Mouse (Mus musculus) intestine, embryonic 14.5 days (tissue): ENCODE data around the gene Tma7. TPM values are rescaled to one million over a fixed set of nuclear protein-coding genes. Genes with fewer than 3 reads are reported as not detected.

Source experiments
- ATAC-seq: fragments of 200-750 bp; cut with Nextera tagmentation; replicated peaks from 2 replicates; pipeline ENCODE4 v1.8.0; 2017; ENCODE audit warnings: low read depth, moderate number of reproducible peaks, moderate TSS enrichment, moderate library complexity; ENCODE audit not compliant: low FRiP score, low TSS enrichment
- DNase-seq: peaks from one replicate; pipeline ENCODE4 v3.0.0-alpha.2; 2018; ENCODE audit warnings: low spot score
- H3K27ac ChIP-seq: fragments of 300-500 bp; sonication (generic); 2 replicates; pipeline ENCODE4 v1.5.1; 2014; ENCODE audit warnings: low read depth, mild to moderate bottlenecking, control low read depth
- H3K27me3 ChIP-seq: fragments of 300-500 bp; sonication (generic); replicated peaks from 2 replicates; pipeline ENCODE4 v1.6.1; 2014; ENCODE audit warnings: low read length, control low read depth; ENCODE audit not compliant: control insufficient read depth, insufficient read depth
- H3K36me3 ChIP-seq: fragments of 300-500 bp; sonication (generic); 2 replicates; pipeline ENCODE4 v1.6.1; 2014; ENCODE audit warnings: low read length, control low read depth; ENCODE audit not compliant: control insufficient read depth, insufficient read depth
- H3K4me1 ChIP-seq: fragments of 300-500 bp; sonication (generic); replicated peaks from 2 replicates; pipeline ENCODE4 v1.6.1; 2014; ENCODE audit warnings: low read length, control low read depth, mixed read lengths; ENCODE audit not compliant: control insufficient read depth, insufficient read depth
- H3K4me2 ChIP-seq: fragments of 300-500 bp; sonication (generic); 2 replicates; pipeline ENCODE4 v1.6.1; 2014; ENCODE audit warnings: low read length
- H3K4me3 ChIP-seq: fragments of 300-500 bp; sonication (generic); 2 replicates; pipeline ENCODE4 v1.5.1; 2014; ENCODE audit warnings: low read depth, low read length, control low read depth, mixed read lengths
- H3K9ac ChIP-seq: fragments of 300-500 bp; sonication (generic); 2 replicates; pipeline ENCODE4 v1.6.1; 2014; ENCODE audit warnings: mild to moderate bottlenecking, low read length
- H3K9me3 ChIP-seq: fragments of 300-500 bp; sonication (generic); 2 replicates; pipeline ENCODE4 v1.6.1; 2016; ENCODE audit warnings: low read length, control low read depth; ENCODE audit not compliant: control insufficient read depth
- WGBS: fragments of 180-500 bp; shearing (Covaris S2); extraction: QIAGEN DNeasy Blood & Tissue Kit; methylation state at CpG from one replicate; pipeline ENCODE4 v1.1.7; 2014; 5-methylcytosine and 5-hydroxymethylcytosine counted together
- polyA plus RNA-seq: library from polyadenylated mRNA; unstranded; fragments of >200 nt; fragmentation: Nextera tagmentation; extraction: Ambion mirVana; gene quantifications from 2 replicates; pipeline ENCODE4 v1.2.1, GENCODE M21; 2014

The Tma7 gene
- polyA plus RNA-seq, 1 experiment from 2014 or later = 682 TPM

DNA sequence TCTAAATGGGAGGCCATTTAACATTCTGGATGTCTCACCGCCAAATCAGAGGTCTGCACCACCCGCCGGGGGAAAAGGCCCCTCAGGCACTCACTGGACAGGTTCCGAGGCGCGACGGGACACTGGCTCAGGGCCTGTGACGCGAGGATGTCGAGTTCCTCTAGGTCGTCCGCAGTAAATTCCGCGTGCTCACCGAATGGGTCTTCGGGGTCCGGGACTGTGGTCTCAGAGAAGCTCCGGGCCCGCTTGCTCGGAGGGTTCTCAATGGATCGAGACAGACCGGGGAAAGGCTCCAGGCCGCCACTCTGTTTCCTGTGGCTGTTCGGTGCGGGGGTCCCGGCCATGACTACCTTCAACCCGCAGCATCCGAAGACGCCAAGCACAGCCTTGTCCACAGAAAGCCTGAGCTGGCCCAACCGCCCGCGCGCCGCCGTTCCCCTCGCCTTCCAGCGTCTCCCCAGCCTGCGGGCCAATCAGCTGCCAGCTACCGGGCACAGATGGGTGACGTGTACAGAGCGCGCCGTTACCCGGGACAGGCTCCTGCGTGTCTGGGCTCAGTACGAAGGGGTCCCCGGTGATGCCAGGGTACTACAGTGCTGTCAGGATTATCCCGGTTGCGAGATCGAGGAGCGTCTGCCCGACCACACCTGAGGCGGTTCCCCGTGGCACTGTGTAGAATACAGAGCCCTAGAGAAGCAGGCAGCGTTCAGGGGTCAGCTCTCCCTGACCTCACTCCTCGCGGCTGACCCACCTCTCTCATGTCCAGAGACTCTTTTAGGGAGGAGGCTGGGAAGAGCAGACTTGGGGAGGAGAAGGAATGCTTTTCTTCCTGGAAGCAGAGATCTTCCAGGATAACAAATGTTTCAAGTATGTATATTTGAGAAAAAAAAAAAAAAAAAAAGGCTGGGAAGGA, 8.5 kb downstream of the Tma7 start, which contains the start of gene Atrip:
Gene Atrip, minus strand, starts transcription at position 464 of the 913 bp plus-strand sequence.
- Histone ChIP-seq H3K27me3 (no peaks in the 10 kb centered on the region), H3K4me1 (peaks cover 12% of the 10 kb centered on the region), H3K4me3 (peak within 1 kb of the TSS; percentile 88), H3K9me3 (no peaks in the 10 kb centered on the region), H3K27ac (peak within 1 kb of the TSS; percentile 64; the same call in 1 of the 2 replicates), H3K9ac (peak within 1 kb of the TSS; percentile 80), H3K36me3 (peaks cover 39% of the 10 kb centered on the region), H3K4me2 (peak within 1 kb of the TSS; percentile 74)
- WGBS = under 1% methylated on average over 57 of the region's 57 CpGs
- DNase-seq = peak; percentile 96
- ATAC-seq = peak; percentile 98

DNA sequence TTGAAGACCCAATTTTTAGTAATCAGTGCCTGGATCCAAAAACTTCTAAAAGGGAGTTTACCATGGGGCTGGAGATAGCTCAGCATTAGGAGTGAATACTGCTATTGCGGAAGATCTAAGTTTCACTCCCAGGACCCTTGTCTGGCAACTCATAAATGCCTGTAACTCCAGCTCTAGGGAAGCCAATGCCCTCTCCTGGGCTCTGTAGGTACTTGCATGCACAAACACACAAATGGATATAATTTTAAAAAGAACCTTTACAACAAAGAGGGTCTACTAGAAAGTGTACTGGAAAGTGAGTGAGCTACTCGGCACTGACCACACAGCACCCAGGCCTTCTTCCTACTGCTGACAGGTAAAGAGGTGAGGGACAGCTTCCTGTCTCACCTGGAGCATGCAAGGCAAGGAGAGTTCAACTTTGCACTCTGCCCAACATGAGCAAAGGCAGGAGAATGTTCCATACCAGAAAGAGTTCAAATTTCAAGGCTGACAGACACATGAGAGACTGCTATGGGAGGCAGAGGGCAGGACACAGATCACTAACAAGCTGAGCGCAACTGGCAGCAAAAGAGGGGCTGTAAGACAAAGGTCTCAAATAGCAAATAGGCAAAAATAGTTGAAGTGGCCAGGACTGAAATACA, 14.2 kb downstream of the Tma7 start:
- Histone ChIP-seq H3K4me1 (peaks cover 7% of the 10 kb centered on the region), H3K9me3 (no peaks in the 10 kb centered on the region), H3K27me3 (no peaks in the 10 kb centered on the region), H3K4me2 (no peak overlapping the region), H3K9ac (no peak overlapping the region), H3K36me3 (peaks cover 89% of the 10 kb centered on the region), H3K4me3 (no peak overlapping the region), H3K27ac (no peak overlapping the region)
- no peak for DNase-seq
- WGBS = 94% methylated on average over 3 of the region's 3 CpGs
- ATAC-seq = no peak

DNA sequence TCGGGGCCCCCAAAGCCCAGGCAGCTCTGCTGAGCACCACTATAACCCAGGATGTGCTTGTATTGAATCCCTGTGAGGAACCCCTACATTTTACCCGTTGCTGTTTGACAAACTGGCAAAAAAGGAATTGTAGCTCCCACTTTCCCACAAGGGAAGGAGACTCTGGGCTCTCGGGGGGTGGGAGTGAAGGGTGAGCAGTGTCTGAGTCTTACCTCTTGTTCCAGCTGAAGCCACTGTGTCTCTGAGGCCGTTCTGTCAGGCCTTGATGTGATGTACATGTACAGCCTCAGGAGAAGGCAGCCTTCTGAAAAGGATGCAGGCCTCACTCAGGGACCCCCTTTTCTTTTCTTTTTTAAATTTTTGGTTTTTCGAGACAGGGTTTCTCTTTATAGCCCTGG, 21.5 kb downstream of the Tma7 start:
- WGBS = 85% methylated on average over 5 of the region's 5 CpGs
- H3K36me3 ChIP-seq = peaks cover 73% of the 10 kb centered on the region
- ATAC-seq (no peak), DNase-seq (no peak)
- no peaks in the 10 kb centered on the region for H3K9me3 ChIP-seq
- no peak overlapping the region for H3K4me3 ChIP-seq
- H3K4me2 ChIP-seq = no peak overlapping the region
- H3K4me1 ChIP-seq = peaks cover 6% of the 10 kb centered on the region
- no peak overlapping the region for H3K9ac ChIP-seq
- no peak overlapping the region for H3K27ac ChIP-seq
- no peaks in the 10 kb centered on the region for H3K27me3 ChIP-seq

DNA sequence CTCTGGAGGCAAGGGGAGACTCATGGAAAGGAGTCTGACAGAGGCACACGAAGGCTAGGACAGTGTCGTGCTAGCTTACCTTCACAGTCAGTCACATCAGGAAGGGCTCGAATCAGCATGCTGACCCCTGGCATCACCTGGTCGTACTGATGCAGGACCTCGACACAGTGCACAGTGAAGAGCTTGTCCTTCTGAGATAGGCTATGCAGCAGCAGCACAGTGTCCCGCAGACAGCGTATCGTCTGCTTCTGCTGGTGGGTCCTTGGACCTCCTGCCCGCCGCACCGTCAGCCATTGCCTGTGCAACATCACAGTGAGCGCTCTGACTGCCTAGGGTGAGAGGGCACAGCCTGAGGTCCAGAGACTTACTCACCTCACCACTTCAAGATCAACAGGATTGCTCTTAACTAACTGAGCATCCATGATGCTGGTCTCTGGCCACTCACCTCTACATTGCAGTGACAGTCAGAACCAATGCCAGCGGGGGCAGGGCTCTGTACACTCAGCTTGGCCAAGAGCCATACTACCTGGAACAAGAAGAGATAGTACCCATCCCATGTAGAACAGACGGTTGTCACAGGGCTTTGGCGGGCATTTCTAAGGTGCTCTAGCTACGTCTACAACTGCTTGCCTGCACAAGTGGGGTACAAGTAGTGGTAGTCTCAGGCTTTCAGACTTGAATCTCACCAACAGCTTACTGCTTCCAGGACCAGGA, 22.0 kb downstream of the Tma7 start:
- Histone ChIP-seq H3K9ac (no peak overlapping the region), H3K4me3 (no peak overlapping the region), H3K27me3 (no peaks in the 10 kb centered on the region), H3K27ac (no peak overlapping the region), H3K9me3 (no peaks in the 10 kb centered on the region), H3K4me2 (no peak overlapping the region), H3K4me1 (peaks cover 8% of the 10 kb centered on the region), H3K36me3 (peaks cover 68% of the 10 kb centered on the region)
- DNase-seq (no peak), ATAC-seq (no peak)
- WGBS = 91% methylated on average over 16 of the region's 16 CpGs

DNA sequence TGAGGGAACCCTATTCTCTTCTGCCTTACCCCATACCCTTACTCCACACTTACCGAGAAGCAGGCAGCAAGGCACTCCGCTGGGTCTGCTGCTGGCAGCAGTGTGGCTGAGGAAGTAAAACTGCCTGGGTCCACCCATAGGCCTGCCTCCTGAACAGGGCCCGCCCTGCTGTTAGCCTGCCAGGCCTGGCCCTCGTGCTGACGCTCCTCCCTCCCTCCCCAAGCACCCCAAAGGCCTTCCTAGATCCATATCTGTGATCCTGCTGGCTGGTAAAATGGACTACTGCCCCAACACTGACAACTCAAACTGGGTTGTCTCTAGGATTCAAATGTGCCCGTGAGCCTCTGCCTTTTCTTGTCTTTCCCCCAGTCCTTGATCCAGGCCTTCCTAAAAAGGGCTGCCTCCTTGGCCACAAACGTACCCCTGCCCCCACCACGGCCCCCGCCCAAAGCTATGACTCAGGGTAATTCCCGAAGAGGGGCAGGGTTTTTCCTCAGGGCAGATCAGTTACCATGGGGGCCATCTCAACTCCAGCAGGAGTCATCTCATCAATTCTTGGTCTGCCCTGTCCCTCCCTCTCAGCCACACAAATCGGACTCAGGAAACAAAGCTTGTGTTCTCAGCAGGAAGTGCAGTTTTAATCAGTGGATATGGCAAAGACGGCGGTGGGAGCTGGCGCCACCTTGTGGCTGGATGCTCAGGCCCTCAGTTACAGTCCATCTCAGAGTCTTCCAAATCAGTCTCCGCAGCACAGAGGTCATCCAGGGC, 23.1 kb downstream of the Tma7 start, which contains the start of gene Trex1:
Gene Trex1, minus strand, starts transcription at position 599 of the 768 bp plus-strand sequence.
- ATAC-seq = peak; percentile 83
- Histone ChIP-seq H3K4me1 (peaks cover 13% of the 10 kb centered on the region), H3K9me3 (no peaks in the 10 kb centered on the region), H3K4me3 (peak within 1 kb of the TSS; percentile 31), H3K27ac (peak within 1 kb of the TSS; percentile 85), H3K9ac (peak within 1 kb of the TSS; percentile 51), H3K36me3 (peaks cover 58% of the 10 kb centered on the region), H3K27me3 (no peaks in the 10 kb centered on the region), H3K4me2 (peak within 1 kb of the TSS; percentile 52)
- WGBS = 19% methylated on average over 15 of the region's 15 CpGs
- DNase-seq = peak; percentile 94

DNA sequence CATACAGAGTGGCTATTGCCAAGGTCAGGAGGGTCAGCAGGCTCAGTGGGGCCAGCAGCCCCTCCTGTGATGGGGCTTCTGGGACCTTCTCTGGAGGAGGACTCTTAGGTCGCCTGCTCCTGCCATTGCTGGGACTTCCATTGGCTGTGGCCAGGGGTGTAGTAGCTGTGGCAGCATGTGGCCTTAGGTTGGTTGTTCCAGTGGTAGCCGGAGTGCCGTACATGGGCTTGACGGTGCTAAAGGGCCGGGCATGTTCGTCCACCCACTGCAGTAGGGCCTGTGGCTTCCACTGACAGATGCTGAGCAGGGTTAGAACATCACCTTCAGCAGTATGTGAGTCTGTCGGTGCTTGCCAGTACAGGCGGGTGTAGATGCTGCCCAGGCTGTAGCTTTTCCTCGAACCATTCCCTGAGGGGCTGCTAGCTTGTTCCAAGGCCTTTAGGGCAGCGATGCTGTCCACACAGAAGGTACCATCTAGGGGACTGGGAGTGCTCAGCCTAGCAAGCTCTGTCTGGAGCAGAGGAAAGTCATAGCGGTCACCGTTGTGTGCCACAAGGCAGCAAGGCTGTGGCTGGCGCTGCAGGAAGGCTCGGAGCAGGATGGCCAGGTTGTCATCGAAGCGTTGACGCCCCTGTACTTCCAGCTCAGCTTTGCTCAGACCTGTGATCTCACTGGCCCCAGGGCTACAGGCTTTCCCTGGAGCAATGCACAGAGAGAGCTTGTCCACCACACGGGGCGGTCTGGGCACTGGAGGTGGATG, 24.2 kb downstream of the Tma7 start:
- DNase-seq = no peak
- 93% methylated on average over 19 of the region's 19 CpGs for WGBS
- H3K9me3 ChIP-seq = no peaks in the 10 kb centered on the region
- H3K4me1 ChIP-seq = peaks cover 13% of the 10 kb centered on the region
- no peak for ATAC-seq
- no peak overlapping the region; the same call in 1 of the 2 replicates for H3K9ac ChIP-seq
- no peaks in the 10 kb centered on the region for H3K27me3 ChIP-seq
- H3K4me3 ChIP-seq = no peak overlapping the region
- peak overlapping the region; percentile 52 for H3K4me2 ChIP-seq
- peak overlapping the region; percentile 85; the same call in 1 of the 2 replicates for H3K27ac ChIP-seq
- peaks cover 46% of the 10 kb centered on the region for H3K36me3 ChIP-seq

DNA sequence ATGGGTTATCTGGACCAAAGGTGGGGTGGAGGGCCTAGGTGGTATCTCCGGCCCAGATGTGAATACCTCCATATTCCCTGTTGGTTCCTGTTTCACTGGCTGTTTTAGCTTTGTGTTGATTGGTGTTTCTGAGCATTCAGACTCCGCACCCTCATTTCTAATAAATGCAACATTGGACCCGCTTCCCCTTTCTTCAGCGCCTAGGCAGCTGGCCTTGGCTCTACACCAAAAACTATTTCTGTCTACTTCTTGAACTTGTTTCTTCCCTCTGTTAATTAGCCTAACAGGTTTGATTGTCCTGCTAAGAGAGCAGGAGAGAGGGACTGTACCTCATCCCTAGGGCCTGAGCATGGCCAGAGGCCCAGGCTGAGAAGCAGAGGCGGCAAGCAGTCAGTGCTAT, 24.8 kb downstream of the Tma7 start:
- no peak overlapping the region for H3K27ac ChIP-seq
- ATAC-seq = no peak
- WGBS = 92% methylated on average over 5 of the region's 5 CpGs

More for the DNA sequence above, 24.8 kb downstream of the Tma7 start:
- H3K4me1 ChIP-seq = peaks cover 13% of the 10 kb centered on the region
- no peaks in the 10 kb centered on the region for H3K27me3 ChIP-seq
- H3K9ac ChIP-seq = no peak overlapping the region
- H3K9me3 ChIP-seq = no peaks in the 10 kb centered on the region
- peaks cover 46% of the 10 kb centered on the region for H3K36me3 ChIP-seq
- DNase-seq = no peak
- no peak overlapping the region for H3K4me2 ChIP-seq
- no peak overlapping the region for H3K4me3 ChIP-seq
